ENCODE assay signal across 11 mouse cellular contexts in genomic region chr8:95810184-95810591, GRCm38 (mm10). TPM values are rescaled to one million over a fixed set of nuclear protein-coding genes. Genes with fewer than 3 reads are reported as not detected.
DNase-seq lines count a peak whose midpoint lies in the region; ATAC-seq and TF ChIP-seq lines count a peak whose summit lies in the region.
"Had no signal": no experiment of that assay in that cellular context is flagged by ENCODE, and none has a peak within 500 bp of the region (broad histone marks: within the 10 kb centered on the region; RNA-seq: fewer than 3 reads in every experiment).

No protein-coding gene starts in this region.

- 0 out of 2 replicates have a peak, but pooled peaks have one; percentile 19 for TF ChIP-seq POLR2A in heart, adult 2 months (IDR thresholded peaks at IDR 0.05; ENCODE audit: insufficient read depth, low read depth, low read length)

- H3K4me1 ChIP-seq in heart, adult 2 months (ENCODE audit: control insufficient read depth, insufficient read depth, low read length) = peaks cover 5% of the 10 kb centered on the region
- peaks cover 9% of the 10 kb centered on the region for H3K4me1 ChIP-seq in intestine, embryonic 16.5 days (ENCODE audit: control insufficient read depth, insufficient read depth, low read length)

- H3K9ac ChIP-seq in heart, adult 2 months (ENCODE audit: low read depth, low read length) = no peak overlapping the region
- no peak overlapping the region for H3K9ac ChIP-seq in intestine, embryonic 16.5 days (ENCODE audit: low read depth, low read length)
- H3K9ac ChIP-seq: liver, embryonic 13.5 days; midbrain, embryonic 12.5 days had no signal

- TF ChIP-seq CTCF in heart, adult 2 months (IDR thresholded peaks at IDR 0.05) = no peak

- peak overlapping the region; percentile 76 for H3K27ac ChIP-seq in heart, adult 2 months
- no peak overlapping the region for H3K27ac ChIP-seq in intestine, embryonic 16.5 days (ENCODE audit: low read length)
- H3K27ac ChIP-seq: liver, embryonic 13.5 days; midbrain, embryonic 12.5 days had no signal

- ATAC-seq in intestine, embryonic 16.5 days = no peak
- ATAC-seq: hindbrain, embryonic 16.5 days had no signal

- H3K79me2 ChIP-seq in heart, adult 2 months (replicated peaks; ENCODE audit: control insufficient read depth, insufficient read depth, low read length) = peaks cover 5% of the 10 kb centered on the region; the same call in 1 of the 2 replicates

- peak; percentile 45; the same call in 1 of the 2 replicates for TF ChIP-seq EP300 in heart, adult 2 months (IDR thresholded peaks at IDR 0.05; ENCODE audit: insufficient read depth, low read depth, low read length)

- no peaks in the 10 kb centered on the region for H3K9me3 ChIP-seq in intestine, embryonic 16.5 days (ENCODE audit: control insufficient read depth, low read length)
- H3K9me3 ChIP-seq: liver, embryonic 13.5 days; midbrain, embryonic 12.5 days had no signal

- intact Hi-C loops in heart, adult 2 months (cut with DNase I) = no loop called here
- intact Hi-C loops in left cerebral cortex, postnatal 25 days (cut with DNase I) = no loop called here

- H3K27me3 ChIP-seq in heart, adult 2 months (ENCODE audit: control insufficient read depth, insufficient read depth, low read length) = no peaks in the 10 kb centered on the region
- H3K27me3 ChIP-seq in intestine, embryonic 16.5 days (replicated peaks; ENCODE audit: control insufficient read depth, insufficient read depth, low read length) = no peaks in the 10 kb centered on the region
- H3K27me3 ChIP-seq: liver, embryonic 13.5 days; midbrain, embryonic 12.5 days had no signal

- H3K4me2 ChIP-seq in intestine, embryonic 16.5 days (ENCODE audit: low read depth, low read length) = no peak overlapping the region
- H3K4me2 ChIP-seq: liver, embryonic 13.5 days; midbrain, embryonic 12.5 days had no signal

- DNase-seq in CD8-positive naive resting alpha-beta T cell, adult 2 months (ENCODE audit: low read depth in 2 of 2, low spot score in 2 of 2) = peak; percentile 25 to 34
- DNase-seq in heart, adult 2 months = peak in 1 of 2 experiments; percentile 41
- peak; percentile 12 for DNase-seq in induced T-regulatory cell, adult 2 months (ENCODE audit: low read depth)
- peak; percentile 69 for DNase-seq in naive thymus-derived CD4-positive, alpha-beta T cell, adult 2 months (ENCODE audit: low read depth)
- DNase-seq in left cerebral cortex, postnatal 25 days (ENCODE audit: low spot score in 2 of 2) = no peak
- no peak for DNase-seq in cerebellum, postnatal 14 days
- DNase-seq: kidney, postnatal 25 days; liver, embryonic 13.5 days had no signal

- WGBS in heart, adult 2 months = 13% methylated on average over 3 of the region's 3 CpGs
- WGBS in intestine, embryonic 16.5 days = 43% methylated on average over 3 of the region's 3 CpGs

- H3K4me3 ChIP-seq in heart, adult 2 months = no peak overlapping the region
- no peak overlapping the region for H3K4me3 ChIP-seq in intestine, embryonic 16.5 days (ENCODE audit: low read length)
- H3K4me3 ChIP-seq: liver, embryonic 13.5 days; midbrain, embryonic 12.5 days had no signal

- peaks cover 6% of the 10 kb centered on the region for H3K36me3 ChIP-seq in heart, adult 2 months (ENCODE audit: control insufficient read depth, insufficient read depth, low read length)
- H3K36me3 ChIP-seq in intestine, embryonic 16.5 days (ENCODE audit: control insufficient read depth, insufficient read depth, low read length) = no peaks in the 10 kb centered on the region
- H3K36me3 ChIP-seq: liver, embryonic 13.5 days; midbrain, embryonic 12.5 days had no signal

RNA-seq across cellular contexts. Expression of gene Cnot1, which starts 2.9 kb away (rescaled TPM):
- total RNA-seq in heart, adult 2 months (2021) = 100 to 1,000 TPM; 107 to 116 TPM
- polyA plus RNA-seq in heart, adult 2 months (2012; rRNA removed) = 51.0 and 86.7 TPM in 2 replicates
- 100 to 1,000 TPM; 124 to 128 TPM for total RNA-seq in left cerebral cortex, postnatal 25 days (2021)
- 44.4 and 46.7 TPM in 2 replicates for polyA plus RNA-seq in intestine, embryonic 16.5 days (2015; fragmentation: Nextera tagmentation; extraction: Ambion mirVana)

RNA-seq across cellular contexts. Expression of gene Sap18b, which starts 15.0 kb away (rescaled TPM):
- total RNA-seq in heart, adult 2 months (2021) = 10 to 100 TPM; 77.6 to 92.9 TPM
- 48.8 and 52.2 TPM in 2 replicates for polyA plus RNA-seq in heart, adult 2 months (2012; rRNA removed)
- 10 to 100 TPM; 88.4 to 99.8 TPM for total RNA-seq in left cerebral cortex, postnatal 25 days (2021)
- polyA plus RNA-seq in intestine, embryonic 16.5 days (2015; fragmentation: Nextera tagmentation; extraction: Ambion mirVana) = 309 and 333 TPM in 2 replicates

RNA-seq across cellular contexts. Expression of gene Slc38a7, which starts 43.2 kb away (rescaled TPM):
- total RNA-seq in heart, adult 2 months (2021) = 10 to 100 TPM; 10.6 to 10.8 TPM
- polyA plus RNA-seq in heart, adult 2 months (2012; rRNA removed) = 17.0 and 19.3 TPM in 2 replicates
- 10 to 100 TPM; 27.0 to 27.9 TPM for total RNA-seq in left cerebral cortex, postnatal 25 days (2021)
- 28.1 and 36.3 TPM in 2 replicates for polyA plus RNA-seq in intestine, embryonic 16.5 days (2015; fragmentation: Nextera tagmentation; extraction: Ambion mirVana)

Comparison
In these comparisons a context has a peak if more than half of its experiments do, and no peak if none do; other contexts are left out.
1. DNase-seq: peak in CD8-positive naive resting alpha-beta T cell, adult 2 months (2 of 2), induced T-regulatory cell, adult 2 months (single experiment) and naive thymus-derived CD4-positive, alpha-beta T cell, adult 2 months (single experiment); none in left cerebral cortex, postnatal 25 days (0 of 2) and cerebellum, postnatal 14 days (0 of 2).